ENCODE assay signal across 12 mouse cellular contexts in the genomic region with DNA sequence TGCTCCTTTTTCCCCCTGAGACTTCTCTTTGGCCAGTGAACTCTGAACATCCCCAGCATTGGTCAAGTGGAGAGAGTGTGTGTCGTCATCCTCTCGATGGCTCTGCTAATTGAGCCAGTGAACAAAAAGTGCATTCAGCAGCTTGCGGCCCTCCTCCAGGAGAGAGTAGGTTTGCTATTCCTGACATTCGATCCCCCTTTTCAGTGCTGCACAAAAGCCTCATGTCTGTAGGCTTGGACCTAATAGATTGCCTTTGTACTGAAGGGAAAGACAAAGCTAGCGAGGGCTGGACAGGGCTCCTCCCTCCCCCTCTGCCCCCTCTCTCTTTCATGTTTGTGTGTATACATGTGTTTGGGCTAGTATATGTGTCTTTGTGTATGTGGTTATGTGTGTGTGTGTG.
DNase-seq lines count a peak whose midpoint lies in the region; ATAC-seq lines count a peak whose summit lies in the region.
"Had no signal": no experiment of that assay in that cellular context is flagged by ENCODE, and none has a peak within 500 bp of the region (broad histone marks: within the 10 kb centered on the region; RNA-seq: fewer than 3 reads in every experiment).

No protein-coding gene starts in this region.

- peaks cover 19% of the 10 kb centered on the region; the same call in 1 of the 2 replicates for H3K4me1 ChIP-seq in intestine, embryonic 15.5 days (replicated peaks)
- H3K4me1 ChIP-seq in intestine, embryonic 16.5 days (ENCODE audit: control insufficient read depth, insufficient read depth, low read length) = peaks cover 3% of the 10 kb centered on the region
- peaks cover 31% of the 10 kb centered on the region for H3K4me1 ChIP-seq in forebrain, embryonic 15.5 days
- peaks cover 61% of the 10 kb centered on the region for H3K4me1 ChIP-seq in limb, embryonic 13.5 days

- ATAC-seq in intestine, embryonic 15.5 days = 0 out of 2 replicates have a peak, but pooled peaks have one; percentile 11
- no peak for ATAC-seq in intestine, embryonic 16.5 days
- 0 out of 2 replicates have a peak, but pooled peaks have one; percentile 27 for ATAC-seq in forebrain, embryonic 15.5 days (replicated peaks)
- no peak for ATAC-seq in limb, embryonic 13.5 days (ENCODE audit: low FRiP score, low read depth)

- H3K9me3 ChIP-seq in intestine, embryonic 15.5 days = no peaks in the 10 kb centered on the region
- no peaks in the 10 kb centered on the region for H3K9me3 ChIP-seq in intestine, embryonic 16.5 days (ENCODE audit: control insufficient read depth, low read length)
- no peaks in the 10 kb centered on the region for H3K9me3 ChIP-seq in forebrain, embryonic 15.5 days
- no peaks in the 10 kb centered on the region for H3K9me3 ChIP-seq in limb, embryonic 13.5 days
- H3K9me3 ChIP-seq: embryonic facial prominence, embryonic 13.5 days; liver, embryonic 13.5 days had no signal

- H3K4me3 ChIP-seq in intestine, embryonic 15.5 days (replicated peaks) = no peak overlapping the region
- no peak overlapping the region for H3K4me3 ChIP-seq in intestine, embryonic 16.5 days (ENCODE audit: low read length)
- H3K4me3 ChIP-seq in forebrain, embryonic 15.5 days = no peak overlapping the region
- no peak overlapping the region for H3K4me3 ChIP-seq in limb, embryonic 13.5 days
- H3K4me3 ChIP-seq: embryonic facial prominence, embryonic 13.5 days; liver, embryonic 13.5 days had no signal

- no peaks in the 10 kb centered on the region for H3K36me3 ChIP-seq in intestine, embryonic 15.5 days
- no peaks in the 10 kb centered on the region for H3K36me3 ChIP-seq in intestine, embryonic 16.5 days (ENCODE audit: control insufficient read depth, insufficient read depth, low read length)
- H3K36me3 ChIP-seq in forebrain, embryonic 15.5 days = no peaks in the 10 kb centered on the region
- no peaks in the 10 kb centered on the region for H3K36me3 ChIP-seq in limb, embryonic 13.5 days
- H3K36me3 ChIP-seq: embryonic facial prominence, embryonic 13.5 days; liver, embryonic 13.5 days had no signal

- H3K27ac ChIP-seq in intestine, embryonic 15.5 days = no peak overlapping the region
- no peak overlapping the region for H3K27ac ChIP-seq in intestine, embryonic 16.5 days (ENCODE audit: low read length)
- no peak overlapping the region for H3K27ac ChIP-seq in forebrain, embryonic 15.5 days (replicated peaks)
- peak overlapping the region; percentile 44; the same call in 1 of the 2 replicates for H3K27ac ChIP-seq in limb, embryonic 13.5 days
- H3K27ac ChIP-seq: embryonic facial prominence, embryonic 13.5 days; liver, embryonic 13.5 days had no signal

- no peaks in the 10 kb centered on the region for H3K27me3 ChIP-seq in intestine, embryonic 15.5 days (replicated peaks)
- H3K27me3 ChIP-seq in intestine, embryonic 16.5 days (replicated peaks; ENCODE audit: control insufficient read depth, insufficient read depth, low read length) = no peaks in the 10 kb centered on the region
- H3K27me3 ChIP-seq in forebrain, embryonic 15.5 days = no peaks in the 10 kb centered on the region; the same call in 1 of the 2 replicates
- H3K27me3 ChIP-seq in limb, embryonic 13.5 days = no peaks in the 10 kb centered on the region
- H3K27me3 ChIP-seq: embryonic facial prominence, embryonic 13.5 days; liver, embryonic 13.5 days had no signal

- WGBS in intestine, embryonic 15.5 days = 47% methylated on average over 5 of the region's 5 CpGs
- WGBS in intestine, embryonic 16.5 days = 46% methylated on average over 5 of the region's 5 CpGs
- WGBS in forebrain, embryonic 15.5 days = 6% methylated on average over 5 of the region's 5 CpGs
- WGBS in limb, embryonic 13.5 days = 23% methylated on average over 5 of the region's 5 CpGs

- H3K4me2 ChIP-seq in intestine, embryonic 15.5 days (replicated peaks) = no peak overlapping the region
- H3K4me2 ChIP-seq in intestine, embryonic 16.5 days (ENCODE audit: low read depth, low read length) = no peak overlapping the region
- H3K4me2 ChIP-seq in forebrain, embryonic 15.5 days (replicated peaks) = no peak overlapping the region
- H3K4me2 ChIP-seq in limb, embryonic 13.5 days (replicated peaks) = 0 out of 2 replicates have a peak overlapping the region, but pooled peaks have one; percentile 17
- H3K4me2 ChIP-seq: embryonic facial prominence, embryonic 13.5 days; heart, embryonic 11.5 days; liver, embryonic 13.5 days had no signal

- no peak overlapping the region for H3K9ac ChIP-seq in intestine, embryonic 15.5 days
- H3K9ac ChIP-seq in intestine, embryonic 16.5 days (ENCODE audit: low read depth, low read length) = no peak overlapping the region
- H3K9ac ChIP-seq in forebrain, embryonic 15.5 days (replicated peaks) = no peak overlapping the region
- no peak overlapping the region for H3K9ac ChIP-seq in limb, embryonic 13.5 days
- H3K9ac ChIP-seq: embryonic facial prominence, embryonic 13.5 days; liver, embryonic 13.5 days had no signal

- intact Hi-C loops in left cerebral cortex, postnatal 36 days (cut with DNase I) = loop anchor here (5.0 kb wide), 1 partner anchor 46 kb away; no protein-coding TSS in a partner anchor

- peak; percentile 85 for DNase-seq in embryo, embryonic 10 days (ENCODE audit: low spot score)
- no peak for DNase-seq in cerebellum, postnatal 4 days (ENCODE audit: low spot score in 2 of 2)
- no peak for DNase-seq in left cerebral cortex, postnatal 36 days (ENCODE audit: low spot score in 2 of 2)
- no peak for DNase-seq in right cerebral cortex, postnatal 4 days
- DNase-seq: adrenal gland, adult 2 months; liver, embryonic 13.5 days had no signal

Comparison
In these comparisons a context has a peak if more than half of its experiments do, and no peak if none do; other contexts are left out.
1. ATAC-seq: peak in intestine, embryonic 15.5 days (single experiment) and forebrain, embryonic 15.5 days (single experiment); none in intestine, embryonic 16.5 days (single experiment) and limb, embryonic 13.5 days (single experiment).